Mouse (Mus musculus): ENCODE data around the gene Cep131. TPM values are rescaled to one million over a fixed set of nuclear protein-coding genes. Genes with fewer than 3 reads are reported as not detected.

Cep131 gene
- polyA plus RNA-seq, 1 experiment from 2014 or later, result 28.1 TPM

- Histone ChIP-seq H3K4me3 (ENCODE audit: low read depth, low read length) (no peak overlapping the region), H3K4me1 (ENCODE audit: control insufficient read depth, insufficient read depth, low read length) (0 out of 2 replicates have a peak, but pooled peaks cover 2% of the 10 kb centered on the region), H3K9ac (replicated peaks; ENCODE audit: low read length) (no peak overlapping the region), H3K27ac (replicated peaks; ENCODE audit: low read depth, low read length) (no peak overlapping the region), H3K9me3 (replicated peaks; ENCODE audit: control insufficient read depth, low read length) (no peaks in the 10 kb centered on the region), H3K4me2 (ENCODE audit: low read depth, low read length) (no peak overlapping the region), H3K27me3 (ENCODE audit: control insufficient read depth, insufficient read depth, low read length) (no peaks in the 10 kb centered on the region), H3K36me3 (replicated peaks; ENCODE audit: control insufficient read depth, insufficient read depth, low read depth, low read length) (no peaks in the 10 kb centered on the region; the same call in 1 of the 2 replicates)
- DNase-seq (ENCODE audit: low spot score), result no peak
- no peak for ATAC-seq (replicated peaks; ENCODE audit: insufficient number of reproducible peaks, low FRiP score, low TSS enrichment, low read depth)
- 88% methylated on average over 10 of the region's 10 CpGs for WGBS
These were observed 33.4 kb upstream of the Cep131 start for GRCm38 (mm10) chr11:120119936-120120541.

GRCm38 (mm10) chr11:120119108-120119507, 32.5 kb upstream of the Cep131 start:
- Histone ChIP-seq H3K36me3 (replicated peaks; ENCODE audit: control insufficient read depth, insufficient read depth, low read depth, low read length) (no peaks in the 10 kb centered on the region; the same call in 1 of the 2 replicates), H3K9me3 (replicated peaks; ENCODE audit: control insufficient read depth, low read length) (no peaks in the 10 kb centered on the region), H3K27ac (replicated peaks; ENCODE audit: low read depth, low read length) (no peak overlapping the region), H3K9ac (replicated peaks; ENCODE audit: low read length) (no peak overlapping the region), H3K4me3 (ENCODE audit: low read depth, low read length) (no peak overlapping the region), H3K27me3 (ENCODE audit: control insufficient read depth, insufficient read depth, low read length) (no peaks in the 10 kb centered on the region), H3K4me2 (ENCODE audit: low read depth, low read length) (no peak overlapping the region), H3K4me1 (ENCODE audit: control insufficient read depth, insufficient read depth, low read length) (0 out of 2 replicates have a peak, but pooled peaks cover 2% of the 10 kb centered on the region)
- 92% methylated on average over 7 of the region's 7 CpGs for WGBS
- DNase-seq (ENCODE audit: low spot score) (no peak), ATAC-seq (replicated peaks; ENCODE audit: insufficient number of reproducible peaks, low FRiP score, low TSS enrichment, low read depth) (no peak)

- Histone ChIP-seq H3K4me1 (ENCODE audit: control insufficient read depth, insufficient read depth, low read length) (0 out of 2 replicates have a peak, but pooled peaks cover 2% of the 10 kb centered on the region), H3K9me3 (replicated peaks; ENCODE audit: control insufficient read depth, low read length) (no peaks in the 10 kb centered on the region), H3K4me2 (ENCODE audit: low read depth, low read length) (no peak overlapping the region), H3K9ac (replicated peaks; ENCODE audit: low read length) (no peak overlapping the region), H3K27me3 (ENCODE audit: control insufficient read depth, insufficient read depth, low read length) (no peaks in the 10 kb centered on the region), H3K4me3 (ENCODE audit: low read depth, low read length) (no peak overlapping the region), H3K27ac (replicated peaks; ENCODE audit: low read depth, low read length) (no peak overlapping the region), H3K36me3 (replicated peaks; ENCODE audit: control insufficient read depth, insufficient read depth, low read depth, low read length) (no peaks in the 10 kb centered on the region; the same call in 1 of the 2 replicates)
- ATAC-seq (replicated peaks; ENCODE audit: insufficient number of reproducible peaks, low FRiP score, low TSS enrichment, low read depth) (no peak), DNase-seq (ENCODE audit: low spot score) (no peak)
- 92% methylated on average over 2 of the region's 2 CpGs for WGBS
These were observed 31.0 kb upstream of the Cep131 start for GRCm38 (mm10) chr11:120117626-120118025.

- Histone ChIP-seq H3K9ac (replicated peaks; ENCODE audit: low read length) (no peak overlapping the region), H3K4me1 (ENCODE audit: control insufficient read depth, insufficient read depth, low read length) (0 out of 2 replicates have a peak, but pooled peaks cover 2% of the 10 kb centered on the region), H3K27me3 (ENCODE audit: control insufficient read depth, insufficient read depth, low read length) (no peaks in the 10 kb centered on the region), H3K27ac (replicated peaks; ENCODE audit: low read depth, low read length) (no peak overlapping the region), H3K36me3 (replicated peaks; ENCODE audit: control insufficient read depth, insufficient read depth, low read depth, low read length) (no peaks in the 10 kb centered on the region; the same call in 1 of the 2 replicates), H3K4me3 (ENCODE audit: low read depth, low read length) (no peak overlapping the region), H3K9me3 (replicated peaks; ENCODE audit: control insufficient read depth, low read length) (no peaks in the 10 kb centered on the region), H3K4me2 (ENCODE audit: low read depth, low read length) (no peak overlapping the region)
- DNase-seq (ENCODE audit: low spot score) (peak; percentile 89), ATAC-seq (replicated peaks; ENCODE audit: insufficient number of reproducible peaks, low FRiP score, low TSS enrichment, low read depth) (peak; percentile 52; the same call in 1 of the 2 replicates)
- WGBS, result 71% methylated on average over 21 of the region's 21 CpGs
These were observed 28.0 kb upstream of the Cep131 start for GRCm38 (mm10) chr11:120114488-120115215.

GRCm38 (mm10) chr11:120112136-120112535, 25.5 kb upstream of the Cep131 start:
- ATAC-seq (replicated peaks; ENCODE audit: insufficient number of reproducible peaks, low FRiP score, low TSS enrichment, low read depth), result no peak
- H3K4me3 ChIP-seq (ENCODE audit: low read depth, low read length), result no peak overlapping the region

GRCm38 (mm10) chr11:120111033-120111432, 24.4 kb upstream of the Cep131 start:
- no peak for ATAC-seq (replicated peaks; ENCODE audit: insufficient number of reproducible peaks, low FRiP score, low TSS enrichment, low read depth)
- Histone ChIP-seq H3K4me3 (ENCODE audit: low read depth, low read length) (no peak overlapping the region), H3K9ac (replicated peaks; ENCODE audit: low read length) (no peak overlapping the region; the same call in 1 of the 2 replicates), H3K27me3 (ENCODE audit: control insufficient read depth, insufficient read depth, low read length) (no peaks in the 10 kb centered on the region), H3K27ac (replicated peaks; ENCODE audit: low read depth, low read length) (no peak overlapping the region), H3K9me3 (replicated peaks; ENCODE audit: control insufficient read depth, low read length) (no peaks in the 10 kb centered on the region), H3K4me2 (ENCODE audit: low read depth, low read length) (no peak overlapping the region), H3K36me3 (replicated peaks; ENCODE audit: control insufficient read depth, insufficient read depth, low read depth, low read length) (no peaks in the 10 kb centered on the region), H3K4me1 (ENCODE audit: control insufficient read depth, insufficient read depth, low read length) (0 out of 2 replicates have a peak, but pooled peaks cover 2% of the 10 kb centered on the region)
- WGBS, result 8% methylated on average over 2 of the region's 2 CpGs
- peak; percentile 84 for DNase-seq (ENCODE audit: low spot score)

More at GRCm38 (mm10) chr11:120112136-120112535, 25.5 kb upstream of the Cep131 start:
- no peak overlapping the region for H3K9ac ChIP-seq (replicated peaks; ENCODE audit: low read length)
- H3K27me3 ChIP-seq (ENCODE audit: control insufficient read depth, insufficient read depth, low read length), result no peaks in the 10 kb centered on the region
- H3K9me3 ChIP-seq (replicated peaks; ENCODE audit: control insufficient read depth, low read length), result no peaks in the 10 kb centered on the region
- 0 out of 2 replicates have a peak, but pooled peaks cover 2% of the 10 kb centered on the region for H3K4me1 ChIP-seq (ENCODE audit: control insufficient read depth, insufficient read depth, low read length)
- WGBS, result 84% methylated on average over 4 of the region's 4 CpGs
- DNase-seq (ENCODE audit: low spot score), result no peak
- no peak overlapping the region for H3K4me2 ChIP-seq (ENCODE audit: low read depth, low read length)
- H3K27ac ChIP-seq (replicated peaks; ENCODE audit: low read depth, low read length), result no peak overlapping the region
- H3K36me3 ChIP-seq (replicated peaks; ENCODE audit: control insufficient read depth, insufficient read depth, low read depth, low read length), result no peaks in the 10 kb centered on the region; the same call in 1 of the 2 replicates

- Histone ChIP-seq H3K36me3 (replicated peaks; ENCODE audit: control insufficient read depth, insufficient read depth, low read depth, low read length) (no peaks in the 10 kb centered on the region), H3K27ac (replicated peaks; ENCODE audit: low read depth, low read length) (no peak overlapping the region), H3K9me3 (replicated peaks; ENCODE audit: control insufficient read depth, low read length) (no peaks in the 10 kb centered on the region), H3K4me2 (ENCODE audit: low read depth, low read length) (no peak overlapping the region), H3K27me3 (ENCODE audit: control insufficient read depth, insufficient read depth, low read length) (no peaks in the 10 kb centered on the region), H3K4me3 (ENCODE audit: low read depth, low read length) (no peak overlapping the region), H3K9ac (replicated peaks; ENCODE audit: low read length) (no peak overlapping the region; the same call in 1 of the 2 replicates), H3K4me1 (ENCODE audit: control insufficient read depth, insufficient read depth, low read length) (0 out of 2 replicates have a peak, but pooled peaks cover 2% of the 10 kb centered on the region)
- 69% methylated on average over 7 of the region's 7 CpGs for WGBS
- ATAC-seq (replicated peaks; ENCODE audit: insufficient number of reproducible peaks, low FRiP score, low TSS enrichment, low read depth) (no peak), DNase-seq (ENCODE audit: low spot score) (peak; percentile 9)
These were observed 23.9 kb upstream of the Cep131 start for GRCm38 (mm10) chr11:120110554-120110953.

Measured in embryonic facial prominence, embryonic 11.5 days (tissue).